Mouse (Mus musculus) heart, adult 2 months (tissue): Measurements from ENCODE around the gene Kbtbd13.

Experiments
- CTCF ChIP-seq: fragments of 200-600 bp; IDR thresholded peaks from 2 replicates; pipeline ENCODE4 v1.8.1; 2022; ENCODE audit warnings: antibody characterized with exemption, mild to moderate bottlenecking, moderate library complexity
- EP300 ChIP-seq: fragments of 200-500 bp; IDR thresholded peaks from 2 replicates; pipeline ENCODE4 v1.6.1; 2011; ENCODE audit warnings: low read depth, low read length, control low read depth; ENCODE audit not compliant: insufficient read depth
- POLR2A ChIP-seq: fragments of 200-500 bp; IDR thresholded peaks from 2 replicates; pipeline ENCODE4 v1.6.1; 2011; ENCODE audit warnings: mild to moderate bottlenecking, low read depth, low read length, control low read depth; ENCODE audit not compliant: insufficient read depth

DNA sequence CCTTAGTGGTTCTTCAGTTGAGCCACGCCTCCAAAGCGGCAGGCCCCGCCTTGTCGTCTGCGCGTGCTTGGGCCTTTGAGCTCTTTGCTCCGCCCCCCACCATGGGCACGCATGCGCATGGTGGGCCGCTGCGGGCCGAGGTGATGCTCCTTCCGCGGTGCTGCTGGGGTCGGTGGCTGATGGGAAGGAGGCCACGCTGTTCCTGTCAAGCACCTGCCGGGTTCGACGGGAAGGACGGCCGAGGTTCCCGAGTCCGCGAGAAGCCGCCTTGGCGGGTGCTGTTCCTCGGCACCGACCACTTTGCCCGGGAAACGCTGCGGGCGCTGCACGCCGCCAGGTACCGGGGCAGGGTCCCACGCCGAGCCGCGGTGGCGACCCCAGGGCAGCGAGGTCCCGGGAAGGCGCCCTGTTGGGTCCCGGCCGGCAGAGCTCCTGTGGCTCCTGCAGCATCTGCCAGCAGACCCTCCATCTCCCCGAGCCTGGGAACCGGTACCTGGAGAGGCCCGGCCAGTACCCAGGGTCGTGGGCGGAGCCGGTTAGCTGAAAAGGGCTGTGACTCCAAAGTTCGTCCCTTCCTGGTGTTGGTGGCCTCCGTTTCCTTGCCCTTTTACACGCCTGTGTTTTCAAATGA, 44.3 kb upstream of the Kbtbd13 start, which contains the start of gene Mtfmt:
- no peak for TF ChIP-seq EP300
- TF ChIP-seq POLR2A, result peak; percentile 81
- TF ChIP-seq CTCF, result no peak
